Mouse (Mus musculus) embryonic fibroblast, embryonic 13.5 days (primary cell): ENCODE data around the gene Mapk8ip1. TPM values are rescaled to one million over a fixed set of nuclear protein-coding genes. Genes with fewer than 3 reads are reported as not detected.

ENCODE experiments used
- H3K27ac ChIP-seq: 2 replicates; pipeline ENCODE4 v1.5.1; 2012; ENCODE audit warnings: low read length, control low read depth, inconsistent platforms; ENCODE audit not compliant: insufficient read depth
- H3K4me1 ChIP-seq: 2 replicates; pipeline ENCODE4 v1.6.1; 2011; ENCODE audit warnings: low read length; ENCODE audit not compliant: control insufficient read depth, insufficient read depth
- H3K4me3 ChIP-seq: 2 replicates; pipeline ENCODE4 v1.5.1; 2011; ENCODE audit warnings: mild to moderate bottlenecking, control low read depth, low read length; ENCODE audit not compliant: insufficient read depth
- CTCF ChIP-seq: IDR thresholded peaks from 2 replicates; pipeline ENCODE4 v1.5.1; 2011; ENCODE audit warnings: mild to moderate bottlenecking, control low read depth, low read length, moderate library complexity, borderline replicate concordance; ENCODE audit not compliant: insufficient read depth
- POLR2A ChIP-seq: IDR thresholded peaks from 2 replicates; pipeline ENCODE4 v1.6.1; 2011; ENCODE audit warnings: low read depth, mild to moderate bottlenecking, control low read depth, low read length, moderate library complexity
- polyA plus RNA-seq: library from polyadenylated mRNA; stranded (reverse); fragments of >200 nt; gene quantifications from 2 replicates; pipeline ENCODE4 v1.2.4, GENCODE M21; 2011; ENCODE audit warnings: low read depth; ENCODE audit not compliant: missing spikeins, insufficient read length

Mapk8ip1 gene
- polyA plus RNA-seq, 1 experiment: 8.6 TPM

DNA sequence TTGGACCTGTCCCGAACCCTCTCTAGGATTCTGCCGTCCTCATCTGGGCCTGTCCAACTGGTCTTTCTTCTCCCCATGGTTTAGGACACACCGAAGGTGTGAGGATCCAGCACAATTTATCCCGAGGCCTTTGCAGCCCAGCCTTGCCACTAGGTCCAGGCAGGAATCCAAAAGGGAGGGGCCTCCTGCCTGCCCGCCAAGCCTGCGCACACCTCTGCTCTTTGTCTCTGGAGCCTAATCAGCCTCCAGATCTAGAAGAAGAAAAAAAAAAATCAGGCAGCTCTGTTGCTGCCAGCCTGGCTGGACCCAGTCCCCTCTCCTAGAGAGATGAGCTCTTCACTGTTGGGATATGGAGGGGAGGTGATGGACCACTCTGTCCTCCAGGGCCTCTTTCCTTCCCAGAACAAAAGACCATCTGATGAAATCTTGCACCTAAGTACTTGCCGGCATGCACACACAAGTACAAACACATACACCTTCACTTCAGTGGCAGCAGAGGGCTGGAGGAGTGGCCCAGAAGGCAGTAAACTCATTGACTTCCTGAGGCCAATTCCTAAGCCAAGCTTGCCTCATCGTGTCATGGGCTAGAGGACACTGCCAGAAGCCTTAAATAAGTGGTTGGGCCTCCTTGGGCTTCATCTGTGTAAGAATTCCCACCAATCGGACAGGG is 28.2 kb downstream of the Mapk8ip1 start:
- Histone ChIP-seq H3K27ac (no peak overlapping the region), H3K4me3 (no peak overlapping the region), H3K4me1 (0 out of 2 replicates have a peak, but pooled peaks cover 2% of the 10 kb centered on the region)
- TF ChIP-seq CTCF (no peak), POLR2A (no peak)

- Histone ChIP-seq H3K4me1 (0 out of 2 replicates have a peak, but pooled peaks cover 2% of the 10 kb centered on the region), H3K27ac (no peak overlapping the region), H3K4me3 (no peak overlapping the region)
Measured at GRCm38 (mm10) chr2:92371971-92372690, 28.9 kb downstream of the Mapk8ip1 start.

GRCm38 (mm10) chr2:92370821-92371805 is 29.9 kb downstream of the Mapk8ip1 start:
- no peak overlapping the region for H3K27ac ChIP-seq
- TF ChIP-seq CTCF (no peak), POLR2A (no peak)
- no peak overlapping the region for H3K4me3 ChIP-seq
- H3K4me1 ChIP-seq: no peaks in the 10 kb centered on the region

More at GRCm38 (mm10) chr2:92371971-92372690, 28.9 kb downstream of the Mapk8ip1 start:
- TF ChIP-seq CTCF (no peak), POLR2A (no peak)

- no peak overlapping the region for H3K27ac ChIP-seq
- no peak overlapping the region for H3K4me3 ChIP-seq
- TF ChIP-seq POLR2A: no peak
- no peak for TF ChIP-seq CTCF
- no peaks in the 10 kb centered on the region for H3K4me1 ChIP-seq
Measured at GRCm38 (mm10) chr2:92370375-92370774, 30.7 kb downstream of the Mapk8ip1 start.

DNA sequence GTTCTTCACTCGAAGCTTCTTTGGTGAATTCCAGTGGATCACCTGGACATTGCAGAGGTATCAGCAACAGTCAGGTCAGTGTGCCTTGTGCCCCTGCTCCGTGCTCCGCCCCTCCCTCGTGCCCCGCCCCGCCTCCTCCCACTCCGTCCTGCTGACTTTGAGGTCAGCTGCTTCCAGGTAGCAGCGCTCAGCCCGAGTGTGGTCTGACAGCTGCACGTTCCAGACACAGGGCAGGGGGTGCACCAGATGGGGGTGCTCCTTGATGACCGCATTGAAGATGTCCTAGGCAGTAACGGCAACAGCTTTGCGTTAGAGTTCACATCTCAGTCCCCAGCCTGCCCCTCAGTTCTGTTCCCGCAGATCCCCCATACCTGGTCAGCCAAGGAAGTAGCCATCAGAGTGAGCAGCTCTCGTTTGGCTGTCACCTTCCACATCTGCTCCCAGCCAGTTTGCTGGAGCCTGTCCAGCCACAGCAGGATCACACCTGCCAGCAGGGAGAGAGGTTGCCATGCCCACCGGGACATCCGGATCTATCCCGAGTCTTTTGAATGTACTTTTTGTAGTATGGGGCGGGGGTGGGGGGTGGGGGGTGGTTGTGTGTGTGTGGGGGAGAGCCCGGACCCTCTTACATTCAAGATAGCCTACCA is 33.6 kb downstream of the Mapk8ip1 start:
- H3K4me1 ChIP-seq: no peaks in the 10 kb centered on the region
- H3K27ac ChIP-seq: no peak overlapping the region
- no peak overlapping the region for H3K4me3 ChIP-seq
- no peak for TF ChIP-seq CTCF
- no peak for TF ChIP-seq POLR2A

DNA sequence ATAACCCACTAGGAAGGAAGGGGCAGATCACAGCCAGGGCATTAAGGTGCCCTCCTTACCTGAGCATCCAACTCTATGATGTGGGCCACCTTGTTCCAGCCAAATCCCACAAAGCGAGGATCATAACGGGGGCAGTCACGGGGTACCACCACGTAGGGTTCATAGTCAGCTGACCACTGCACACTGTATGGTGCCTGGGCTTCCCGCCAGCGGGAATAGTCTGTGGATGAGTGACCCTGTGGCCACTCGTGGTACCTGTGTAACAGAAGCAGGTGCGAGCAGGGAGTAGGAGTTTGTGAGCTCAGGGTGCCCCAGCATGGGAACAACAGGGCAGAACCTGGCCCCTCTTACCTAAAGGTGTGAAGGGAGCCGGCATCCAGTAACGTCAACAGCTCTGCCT is 35.5 kb downstream of the Mapk8ip1 start:
- Histone ChIP-seq H3K4me3 (no peak overlapping the region), H3K4me1 (no peaks in the 10 kb centered on the region), H3K27ac (no peak overlapping the region)
- TF ChIP-seq CTCF (no peak), POLR2A (no peak)

- Histone ChIP-seq H3K4me3 (no peak overlapping the region), H3K27ac (no peak overlapping the region), H3K4me1 (no peaks in the 10 kb centered on the region)
- no peak for TF ChIP-seq CTCF
- TF ChIP-seq POLR2A: no peak
Measured at GRCm38 (mm10) chr2:92364086-92364485, 37.0 kb downstream of the Mapk8ip1 start.

GRCm38 (mm10) chr2:92362571-92363228 is 38.4 kb downstream of the Mapk8ip1 start:
- no peaks in the 10 kb centered on the region for H3K4me1 ChIP-seq
- TF ChIP-seq POLR2A (no peak), CTCF (no peak)
- H3K27ac ChIP-seq: no peak overlapping the region
- H3K4me3 ChIP-seq: no peak overlapping the region
